Mouse (Mus musculus) testis, adult 2 months (tissue): ENCODE data around the gene Btaf1.

Experiments
- CTCF ChIP-seq: fragments of 200-500 bp; IDR thresholded peaks from 2 replicates; pipeline ENCODE4 v1.5.1; 2012; ENCODE audit warnings: low read depth, mild to moderate bottlenecking, inconsistent platforms, low read length, moderate library complexity; ENCODE audit not compliant: control insufficient read depth, insufficient read depth, insufficient replicate concordance
- POLR2A ChIP-seq: fragments of 200-500 bp; IDR thresholded peaks from 2 replicates; pipeline ENCODE4 v1.6.1; 2012; ENCODE audit warnings: low read depth, mild to moderate bottlenecking, inconsistent platforms, low read length, moderate library complexity; ENCODE audit not compliant: control insufficient read depth

DNA sequence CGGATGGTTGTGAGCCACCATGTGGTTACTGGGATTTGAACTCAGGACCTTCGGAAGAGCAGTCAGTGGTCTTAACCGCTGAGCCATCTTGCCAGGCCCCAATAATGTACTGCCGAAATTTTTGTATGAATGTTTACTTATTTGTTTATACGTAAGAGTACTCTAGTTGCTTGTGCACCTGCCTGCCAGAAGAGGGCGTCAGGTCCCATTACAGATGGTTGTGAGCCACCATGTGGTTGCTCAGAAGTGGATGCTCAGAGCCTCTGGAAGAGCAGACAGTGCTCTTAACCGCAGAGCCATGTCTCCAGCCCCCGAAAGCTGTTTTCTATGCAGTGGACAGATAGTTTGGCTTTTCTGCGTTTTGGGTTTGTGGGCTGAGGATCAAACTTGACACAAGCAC lies 28.1 kb upstream of the Btaf1 start:
- TF ChIP-seq CTCF (peak; percentile 30; the same call in 1 of the 2 replicates), POLR2A (no peak)
